Mouse (Mus musculus) gastrocnemius, adult 2 months (tissue): ENCODE measurements around the gene Stat5a. TPM values are rescaled to one million over a fixed set of nuclear protein-coding genes. Genes with fewer than 3 reads are reported as not detected.

Experiments
- DNase-seq: peaks from one replicate; pipeline ENCODE4 v3.0.0; 2022
- H3K27ac ChIP-seq: fragments of 200-600 bp; 2 replicates; pipeline ENCODE4 v1.8.1; 2022; ENCODE audit warnings: mild to moderate bottlenecking
- H3K4me3 ChIP-seq: fragments of 200-600 bp; 2 replicates; pipeline ENCODE4 v1.8.1; 2022; ENCODE audit warnings: mild to moderate bottlenecking, moderate library complexity
- CTCF ChIP-seq: fragments of 200-600 bp; IDR thresholded peaks from 2 replicates; pipeline ENCODE4 v1.8.1; 2022; ENCODE audit warnings: antibody characterized with exemption, mild to moderate bottlenecking, moderate library complexity
- intact Hi-C: fragments of 180-260 bp; cut with DNase I; formaldehyde crosslinking; loops from one replicate; pipeline ENCODE4 v1.15.1; 2025
- total RNA-seq, 2 experiments: library from RNA; stranded (reverse); gene quantifications; 2 replicates each; pipeline ENCODE4 v1.2.3; 2021

The Stat5a gene
- total RNA-seq, 2 experiments from 2014 or later = 11.7 to 15.8 TPM

- Histone ChIP-seq H3K4me3 (no peak overlapping the region), H3K27ac (peak overlapping the region; percentile 52)
- TF ChIP-seq CTCF = no peak
- intact Hi-C loops = loop anchor here (5.0 kb wide), 2 partner anchors 62 to 283 kb away; partner anchors contain the start of gene Ccr10
- no peak for DNase-seq
Measured at GRCm38 (mm10) chr11:100894146-100894918, 35.2 kb downstream of the Stat5a start.

GRCm38 (mm10) chr11:100896078-100896477 lies 36.9 kb downstream of the Stat5a start:
- intact Hi-C loops = no loop called here
- Histone ChIP-seq H3K27ac (no peak overlapping the region), H3K4me3 (no peak overlapping the region)
- TF ChIP-seq CTCF = no peak
- no peak for DNase-seq

- DNase-seq = peak; percentile 45
- Histone ChIP-seq H3K4me3 (no peak overlapping the region), H3K27ac (peak overlapping the region; percentile 24; the same call in 1 of the 2 replicates)
- no peak for TF ChIP-seq CTCF
- intact Hi-C loops = no loop called here
Measured at GRCm38 (mm10) chr11:100897294-100898231, 38.4 kb downstream of the Stat5a start.

GRCm38 (mm10) chr11:100898441-100899199 lies 39.5 kb downstream of the Stat5a start:
- no peak for DNase-seq
- intact Hi-C loops = no loop called here
- TF ChIP-seq CTCF = no peak
- Histone ChIP-seq H3K27ac (no peak overlapping the region), H3K4me3 (no peak overlapping the region)

- no peak for TF ChIP-seq CTCF
- Histone ChIP-seq H3K4me3 (no peak overlapping the region), H3K27ac (no peak overlapping the region; the same call in 1 of the 2 replicates)
- intact Hi-C loops = no loop called here
- DNase-seq = no peak
Measured at GRCm38 (mm10) chr11:100904580-100905351, 45.6 kb downstream of the Stat5a start.

GRCm38 (mm10) chr11:100905929-100906328 lies 46.8 kb downstream of the Stat5a start:
- no peak for DNase-seq
- intact Hi-C loops = no loop called here
- Histone ChIP-seq H3K27ac (no peak overlapping the region), H3K4me3 (no peak overlapping the region)
- no peak for TF ChIP-seq CTCF

- Histone ChIP-seq H3K4me3 (no peak overlapping the region), H3K27ac (no peak overlapping the region)
- no peak for TF ChIP-seq CTCF
- DNase-seq = peak; percentile 10
- intact Hi-C loops = no loop called here
Measured at GRCm38 (mm10) chr11:100906885-100907284, 47.7 kb downstream of the Stat5a start.

GRCm38 (mm10) chr11:100908112-100908511 lies 49.0 kb downstream of the Stat5a start:
- intact Hi-C loops = no loop called here
- Histone ChIP-seq H3K4me3 (no peak overlapping the region), H3K27ac (no peak overlapping the region)
- DNase-seq = peak; percentile 1
- TF ChIP-seq CTCF = no peak

- no peak for TF ChIP-seq CTCF
- intact Hi-C loops = no loop called here
- Histone ChIP-seq H3K4me3 (no peak overlapping the region), H3K27ac (no peak overlapping the region)
- DNase-seq = peak; percentile 6
Measured at GRCm38 (mm10) chr11:100908567-100908966, 49.4 kb downstream of the Stat5a start.

- H3K27ac ChIP-seq = peak overlapping the region; percentile 77
- intact Hi-C loops = no loop called here
- no peak for TF ChIP-seq CTCF
Measured at GRCm38 (mm10) chr11:100912401-100913155, 53.4 kb downstream of the Stat5a start.

GRCm38 (mm10) chr11:100914415-100914814 lies 55.3 kb downstream of the Stat5a start:
- no peak for TF ChIP-seq CTCF
- peak overlapping the region; percentile 28 for H3K27ac ChIP-seq
- intact Hi-C loops = no loop called here
- no peak overlapping the region for H3K4me3 ChIP-seq
- no peak for DNase-seq

More at GRCm38 (mm10) chr11:100912401-100913155, 53.4 kb downstream of the Stat5a start:
- H3K4me3 ChIP-seq = peak overlapping the region; percentile 17; the same call in 1 of the 2 replicates
- peak; percentile 25 for DNase-seq
